Mouse (Mus musculus) midbrain, embryonic 16.5 days (tissue): Measurements from ENCODE around the gene Popdc3. TPM values are rescaled to one million over a fixed set of nuclear protein-coding genes. Genes with fewer than 3 reads are reported as not detected.

Source experiments
- ATAC-seq: fragments of 200-750 bp; cut with Nextera tagmentation; 2 replicates; pipeline ENCODE4 v1.8.0; 2017; ENCODE audit warnings: moderate TSS enrichment
- H3K27ac ChIP-seq: fragments of 300-500 bp; sonication (generic); 2 replicates; pipeline ENCODE4 v1.5.1; 2014; ENCODE audit warnings: mild to moderate bottlenecking, low read length, mixed read lengths
- H3K27me3 ChIP-seq: fragments of 300-500 bp; sonication (generic); 2 replicates; pipeline ENCODE4 v1.6.1; 2014; ENCODE audit warnings: low read depth, low read length, mixed read lengths; ENCODE audit not compliant: control insufficient read depth, insufficient read depth
- H3K36me3 ChIP-seq: fragments of 300-500 bp; sonication (generic); 2 replicates; pipeline ENCODE4 v1.6.1; 2014; ENCODE audit warnings: mild to moderate bottlenecking, low read length, moderate library complexity, mixed read lengths; ENCODE audit not compliant: control insufficient read depth, insufficient read depth
- H3K4me1 ChIP-seq: fragments of 300-500 bp; sonication (generic); 2 replicates; pipeline ENCODE4 v1.6.1; 2014; ENCODE audit warnings: mild to moderate bottlenecking, low read length, mixed read lengths; ENCODE audit not compliant: control insufficient read depth, insufficient read depth
- H3K4me2 ChIP-seq: fragments of 300-500 bp; sonication (generic); 2 replicates; pipeline ENCODE4 v1.6.1; 2014; ENCODE audit warnings: mild to moderate bottlenecking, low read length, mixed read lengths
- H3K4me3 ChIP-seq: fragments of 300-500 bp; sonication (generic); 2 replicates; pipeline ENCODE4 v1.5.1; 2014; ENCODE audit warnings: low read depth, mild to moderate bottlenecking, low read length, moderate library complexity, mixed read lengths
- H3K9ac ChIP-seq: fragments of 300-500 bp; sonication (generic); 2 replicates; pipeline ENCODE4 v1.6.1; 2014; ENCODE audit warnings: low read depth, low read length, mixed read lengths
- H3K9me3 ChIP-seq: fragments of 300-500 bp; sonication (generic); replicated peaks from 2 replicates; pipeline ENCODE4 v1.6.1; 2014; ENCODE audit warnings: mild to moderate bottlenecking, low read length, mixed read lengths; ENCODE audit not compliant: control insufficient read depth, poor library complexity, severe bottlenecking
- WGBS: fragments of 180-500 bp; shearing (Covaris S2); extraction: QIAGEN DNeasy Blood & Tissue Kit; methylation state at CpG from one replicate; pipeline ENCODE4 v1.1.7; 2014; 5-methylcytosine and 5-hydroxymethylcytosine counted together
- polyA plus RNA-seq: library from polyadenylated mRNA; unstranded; fragments of >200 nt; fragmentation: Nextera tagmentation; extraction: Ambion mirVana; gene quantifications from 2 replicates; pipeline ENCODE4 v1.2.1, GENCODE M21; 2015

Popdc3 gene
- polyA plus RNA-seq, 1 experiment from 2014 or later, result 2.2 TPM

GRCm38 (mm10) chr10:45146821-45147220 lies 31.1 kb upstream of the Popdc3 start:
- no peak overlapping the region for H3K4me3 ChIP-seq
- no peak overlapping the region for H3K4me2 ChIP-seq
- H3K4me1 ChIP-seq, result peaks cover 16% of the 10 kb centered on the region
- peak overlapping the region; percentile 31; the same call in 1 of the 2 replicates for H3K27ac ChIP-seq
- H3K36me3 ChIP-seq, result peaks cover 5% of the 10 kb centered on the region; the same call in 1 of the 2 replicates
- H3K27me3 ChIP-seq, result no peaks in the 10 kb centered on the region
- no peak overlapping the region for H3K9ac ChIP-seq
- 0 out of 2 replicates have a peak, but pooled peaks have one; percentile 11 for ATAC-seq
- WGBS, result 15% methylated on average over 6 of the region's 6 CpGs
- H3K9me3 ChIP-seq, result no peaks in the 10 kb centered on the region

GRCm38 (mm10) chr10:45151137-45151536 lies 26.8 kb upstream of the Popdc3 start:
- Histone ChIP-seq H3K4me1 (peaks cover 16% of the 10 kb centered on the region), H3K27me3 (no peaks in the 10 kb centered on the region), H3K9ac (no peak overlapping the region), H3K27ac (no peak overlapping the region), H3K36me3 (peaks cover 25% of the 10 kb centered on the region), H3K4me2 (no peak overlapping the region), H3K9me3 (no peaks in the 10 kb centered on the region), H3K4me3 (no peak overlapping the region)
- no peak for ATAC-seq
- 57% methylated on average over 5 of the region's 5 CpGs for WGBS

GRCm38 (mm10) chr10:45151771-45152692 lies 25.9 kb upstream of the Popdc3 start:
- Histone ChIP-seq H3K4me2 (no peak overlapping the region), H3K4me1 (peaks cover 10% of the 10 kb centered on the region), H3K27me3 (no peaks in the 10 kb centered on the region), H3K36me3 (peaks cover 25% of the 10 kb centered on the region), H3K27ac (no peak overlapping the region), H3K9me3 (no peaks in the 10 kb centered on the region), H3K9ac (no peak overlapping the region), H3K4me3 (no peak overlapping the region)
- 83% methylated on average over 12 of the region's 12 CpGs for WGBS
- no peak for ATAC-seq

- H3K4me3 ChIP-seq, result no peak overlapping the region
- no peak overlapping the region for H3K4me2 ChIP-seq
- 97% methylated on average over 14 of the region's 14 CpGs for WGBS
- no peak for ATAC-seq
- H3K27me3 ChIP-seq, result no peaks in the 10 kb centered on the region
- H3K27ac ChIP-seq, result no peak overlapping the region
- no peak overlapping the region for H3K9ac ChIP-seq
- no peaks in the 10 kb centered on the region for H3K9me3 ChIP-seq
- H3K4me1 ChIP-seq, result peaks cover 4% of the 10 kb centered on the region; the same call in 1 of the 2 replicates
- peaks cover 37% of the 10 kb centered on the region for H3K36me3 ChIP-seq
These were observed 23.3 kb upstream of the Popdc3 start for GRCm38 (mm10) chr10:45154557-45155060.

GRCm38 (mm10) chr10:45165851-45166250 lies 12.0 kb upstream of the Popdc3 start:
- Histone ChIP-seq H3K4me2 (no peak overlapping the region), H3K36me3 (no peaks in the 10 kb centered on the region), H3K27ac (no peak overlapping the region), H3K9me3 (no peaks in the 10 kb centered on the region), H3K4me3 (no peak overlapping the region), H3K4me1 (no peaks in the 10 kb centered on the region), H3K9ac (no peak overlapping the region), H3K27me3 (no peaks in the 10 kb centered on the region)
- WGBS, result 90% methylated on average over 8 of the region's 8 CpGs
- peak; percentile 51; the same call in 1 of the 2 replicates for ATAC-seq

GRCm38 (mm10) chr10:45173927-45174326 lies 4.0 kb upstream of the Popdc3 start:
- Histone ChIP-seq H3K4me2 (no peak overlapping the region), H3K27ac (no peak overlapping the region), H3K4me3 (no peak overlapping the region), H3K4me1 (no peaks in the 10 kb centered on the region), H3K36me3 (no peaks in the 10 kb centered on the region), H3K9ac (no peak overlapping the region), H3K9me3 (0 out of 2 replicates have a peak, but pooled peaks cover 3% of the 10 kb centered on the region), H3K27me3 (no peaks in the 10 kb centered on the region)
- 87% methylated on average over 8 of the region's 8 CpGs for WGBS
- no peak for ATAC-seq

GRCm38 (mm10) chr10:45174345-45174744 lies 3.6 kb upstream of the Popdc3 start:
- WGBS, result 92% methylated on average over 3 of the region's 3 CpGs
- H3K9me3 ChIP-seq, result 0 out of 2 replicates have a peak, but pooled peaks cover 3% of the 10 kb centered on the region
- no peaks in the 10 kb centered on the region for H3K27me3 ChIP-seq
- no peak overlapping the region for H3K4me2 ChIP-seq
- no peaks in the 10 kb centered on the region for H3K4me1 ChIP-seq
- ATAC-seq, result no peak
- H3K36me3 ChIP-seq, result no peaks in the 10 kb centered on the region
- no peak overlapping the region for H3K4me3 ChIP-seq
- no peak overlapping the region for H3K27ac ChIP-seq
- H3K9ac ChIP-seq, result no peak overlapping the region

- Histone ChIP-seq H3K4me1 (no peaks in the 10 kb centered on the region), H3K4me2 (no peak overlapping the region), H3K9me3 (no peaks in the 10 kb centered on the region), H3K9ac (no peak overlapping the region), H3K36me3 (no peaks in the 10 kb centered on the region), H3K4me3 (no peak overlapping the region), H3K27ac (no peak overlapping the region), H3K27me3 (no peaks in the 10 kb centered on the region)
- 92% methylated on average over 4 of the region's 4 CpGs for WGBS
- ATAC-seq, result no peak
These were observed 2.9 kb downstream of the Popdc3 start for GRCm38 (mm10) chr10:45180677-45181326.

GRCm38 (mm10) chr10:45181344-45181743 lies 3.4 kb downstream of the Popdc3 start:
- Histone ChIP-seq H3K36me3 (no peaks in the 10 kb centered on the region), H3K9ac (no peak overlapping the region), H3K9me3 (no peaks in the 10 kb centered on the region), H3K4me1 (no peaks in the 10 kb centered on the region), H3K4me2 (no peak overlapping the region), H3K27ac (no peak overlapping the region), H3K4me3 (no peak overlapping the region), H3K27me3 (no peaks in the 10 kb centered on the region)
- ATAC-seq, result no peak
- 80% methylated on average over 3 of the region's 3 CpGs for WGBS
